7 mouse cellular contexts compared by ENCODE assay signal in the genomic region with DNA sequence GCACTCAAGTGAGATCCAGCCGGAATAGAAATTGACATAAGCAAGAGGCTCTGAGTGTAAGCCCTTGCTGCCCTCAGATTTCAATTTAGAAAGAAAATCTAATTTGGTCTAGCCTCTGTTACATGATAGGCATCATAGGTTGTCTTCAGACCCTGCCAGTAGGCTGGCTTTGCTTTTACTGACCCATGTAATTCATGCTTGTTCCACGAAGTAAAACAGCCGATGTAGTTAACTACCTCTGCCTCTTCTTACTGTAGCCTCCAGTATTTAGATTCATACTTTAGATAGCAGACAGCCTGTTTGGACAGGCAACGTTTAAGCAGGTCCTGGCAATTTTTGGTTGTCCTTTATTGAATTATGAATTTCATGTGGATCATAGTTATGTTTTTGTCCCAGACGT. TPM values are rescaled to one million over a fixed set of nuclear protein-coding genes. Genes with fewer than 3 reads are reported as not detected.
DNase-seq lines count a peak whose midpoint lies in the region; ATAC-seq lines count a peak whose summit lies in the region.

No protein-coding gene starts in this region.

- 35% methylated on average over 5 of the region's 5 CpGs for WGBS in lung, embryonic 16.5 days
- 70% methylated on average over 5 of the region's 5 CpGs for WGBS in forebrain, embryonic 12.5 days
- 41% methylated on average over 5 of the region's 5 CpGs for WGBS in limb, embryonic 15.5 days
- 32% methylated on average over 5 of the region's 5 CpGs for WGBS in stomach, embryonic 15.5 days

- no peaks in the 10 kb centered on the region for H3K9me3 ChIP-seq in lung, embryonic 16.5 days (ENCODE audit: control insufficient read depth, low read length)
- H3K9me3 ChIP-seq in forebrain, embryonic 12.5 days: no peaks in the 10 kb centered on the region
- no peaks in the 10 kb centered on the region for H3K9me3 ChIP-seq in limb, embryonic 15.5 days
- no peaks in the 10 kb centered on the region for H3K9me3 ChIP-seq in stomach, embryonic 15.5 days

- H3K4me2 ChIP-seq in lung, embryonic 16.5 days (ENCODE audit: low read depth, low read length): peak overlapping the region; percentile 83
- peak overlapping the region; percentile 71 for H3K4me2 ChIP-seq in forebrain, embryonic 12.5 days
- H3K4me2 ChIP-seq in limb, embryonic 15.5 days: peak overlapping the region; percentile 68
- peak overlapping the region; percentile 73 for H3K4me2 ChIP-seq in stomach, embryonic 15.5 days

- DNase-seq in lung, postnatal 4 days: no peak
- DNase-seq in ovary, postnatal 14 days (ENCODE audit: low spot score): no peak

- H3K4me1 ChIP-seq in lung, embryonic 16.5 days (replicated peaks; ENCODE audit: control insufficient read depth, insufficient read depth, low read length): peaks cover 50% of the 10 kb centered on the region
- H3K4me1 ChIP-seq in forebrain, embryonic 12.5 days: peaks cover 23% of the 10 kb centered on the region
- peaks cover 35% of the 10 kb centered on the region for H3K4me1 ChIP-seq in limb, embryonic 15.5 days
- H3K4me1 ChIP-seq in stomach, embryonic 15.5 days: peaks cover 15% of the 10 kb centered on the region

- no peaks in the 10 kb centered on the region for H3K27me3 ChIP-seq in lung, embryonic 16.5 days (ENCODE audit: control insufficient read depth, insufficient read depth, low read depth, low read length)
- H3K27me3 ChIP-seq in forebrain, embryonic 12.5 days: 0 out of 2 replicates have a peak, but pooled peaks cover 9% of the 10 kb centered on the region
- no peaks in the 10 kb centered on the region for H3K27me3 ChIP-seq in limb, embryonic 15.5 days
- H3K27me3 ChIP-seq in stomach, embryonic 15.5 days (replicated peaks): no peaks in the 10 kb centered on the region

- ATAC-seq in lung, embryonic 16.5 days (ENCODE audit: low read depth): no peak
- no peak for ATAC-seq in forebrain, embryonic 12.5 days (ENCODE audit: low FRiP score)
- no peak for ATAC-seq in limb, embryonic 15.5 days (ENCODE audit: insufficient number of reproducible peaks, low FRiP score, low TSS enrichment, low read depth)
- no peak for ATAC-seq in stomach, embryonic 15.5 days (ENCODE audit: insufficient read depth, low FRiP score, low read depth)
- no peak for ATAC-seq in inflammation-experienced regulatory T-cells, adult 6 months

- peak overlapping the region; percentile 96 for H3K9ac ChIP-seq in lung, embryonic 16.5 days (ENCODE audit: low read length)
- no peak overlapping the region; the same call in 1 of the 2 replicates for H3K9ac ChIP-seq in forebrain, embryonic 12.5 days
- peak overlapping the region; percentile 84; the same call in 1 of the 2 replicates for H3K9ac ChIP-seq in limb, embryonic 15.5 days
- H3K9ac ChIP-seq in stomach, embryonic 15.5 days: no peak overlapping the region

- H3K36me3 ChIP-seq in lung, embryonic 16.5 days (ENCODE audit: control insufficient read depth, insufficient read depth, low read length): no peaks in the 10 kb centered on the region
- H3K36me3 ChIP-seq in forebrain, embryonic 12.5 days (replicated peaks): no peaks in the 10 kb centered on the region; the same call in 1 of the 2 replicates
- H3K36me3 ChIP-seq in limb, embryonic 15.5 days: no peaks in the 10 kb centered on the region
- no peaks in the 10 kb centered on the region for H3K36me3 ChIP-seq in stomach, embryonic 15.5 days

- H3K4me3 ChIP-seq in lung, embryonic 16.5 days (ENCODE audit: low read length): peak overlapping the region; percentile 86
- peak overlapping the region; percentile 72 for H3K4me3 ChIP-seq in forebrain, embryonic 12.5 days (replicated peaks)
- H3K4me3 ChIP-seq in limb, embryonic 15.5 days: peak overlapping the region; percentile 81
- peak overlapping the region; percentile 69 for H3K4me3 ChIP-seq in stomach, embryonic 15.5 days (replicated peaks)

- H3K27ac ChIP-seq in lung, embryonic 16.5 days (ENCODE audit: low read length): peak overlapping the region; percentile 31; the same call in 1 of the 2 replicates
- H3K27ac ChIP-seq in forebrain, embryonic 12.5 days: no peak overlapping the region
- no peak overlapping the region for H3K27ac ChIP-seq in limb, embryonic 15.5 days
- no peak overlapping the region for H3K27ac ChIP-seq in stomach, embryonic 15.5 days

RNA-seq across cellular contexts. Expression of gene Ano6, which starts 1.2 kb away (rescaled TPM):
- 50.8 and 53.2 TPM in 2 replicates for polyA plus RNA-seq in lung, embryonic 16.5 days (2015; fragmentation: Nextera tagmentation; extraction: Ambion mirVana)
- polyA plus RNA-seq in forebrain, embryonic 12.5 days (2016; fragmentation: Nextera tagmentation; extraction: Ambion mirVana): 34.6 and 36.3 TPM in 2 replicates
- polyA plus RNA-seq in limb, embryonic 15.5 days (2015; fragmentation: Nextera tagmentation; extraction: Ambion mirVana): 50.3 and 51.6 TPM in 2 replicates
- 37.8 and 43.3 TPM in 2 replicates for polyA plus RNA-seq in stomach, embryonic 15.5 days (2015; fragmentation: Nextera tagmentation; extraction: Ambion mirVana)
- polyA plus RNA-seq in inflammation-experienced regulatory T-cells, adult 6 months (2017; shearing (Covaris generic)): 10 to 100 TPM; 37.0 to 46.4 (median 44.4) TPM

Comparison
In these comparisons a context has a peak if more than half of its experiments do, and no peak if none do; other contexts are left out.
1. H3K9ac ChIP-seq: peak in lung, embryonic 16.5 days (single experiment) and limb, embryonic 15.5 days (single experiment); none in forebrain, embryonic 12.5 days (single experiment) and stomach, embryonic 15.5 days (single experiment).
2. Peak in every context shown above with its lines, with median percentiles within 50 percentile points of each other: H3K4me2 ChIP-seq and H3K4me3 ChIP-seq.